8 mouse cellular contexts compared by ENCODE assay signal in the genomic region with DNA sequence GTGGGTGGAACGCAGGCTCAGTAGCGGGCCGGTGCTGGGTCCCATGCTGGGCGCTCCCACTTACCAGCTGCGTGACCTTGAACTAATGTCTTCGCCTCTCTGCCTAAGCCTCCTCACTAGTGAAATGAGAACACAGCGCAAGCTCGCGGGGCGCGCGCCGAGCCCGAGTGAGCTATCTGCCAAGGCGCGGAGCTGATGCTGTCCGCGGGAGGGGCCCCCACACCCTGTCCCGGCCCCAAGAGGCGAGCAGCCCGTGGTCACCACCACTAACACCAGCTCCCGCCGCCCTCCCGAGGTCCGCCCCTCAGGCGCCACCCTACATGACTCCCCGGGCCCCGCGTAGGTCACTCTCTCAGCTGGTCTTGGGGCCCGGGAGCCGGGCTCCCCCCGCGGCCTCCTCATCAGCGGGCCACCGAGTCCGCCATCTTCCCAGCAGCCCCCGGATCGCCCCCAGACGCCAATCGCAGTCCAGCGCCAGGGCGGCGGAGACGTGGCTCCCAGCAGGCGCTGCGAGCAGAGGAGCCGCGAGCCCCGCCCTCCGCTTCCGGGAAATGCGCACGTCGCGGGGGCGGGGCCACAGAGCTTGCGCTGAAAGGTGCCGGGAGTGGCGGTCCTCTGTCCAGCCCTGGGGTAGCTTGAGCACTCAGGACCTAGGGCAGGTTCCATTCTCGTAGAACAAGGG. TPM values are rescaled to one million over a fixed set of nuclear protein-coding genes. Genes with fewer than 3 reads are reported as not detected.
A peak's percentile ranks its signal among the peaks of the same experiment; 100 is the strongest.
DNase-seq lines count a peak whose midpoint lies in the region; ATAC-seq and TF ChIP-seq lines count a peak whose summit lies in the region.

TSS of gene Fastk (minus strand) at position 542 of the 682 bp plus-strand sequence.

- peak within 1 kb of the TSS; percentile 67 for H3K27ac ChIP-seq in MEL (ENCODE audit: control insufficient read depth, low read depth, low read length)
- H3K27ac ChIP-seq in lung, embryonic 14.5 days (ENCODE audit: low read depth) = peak within 1 kb of the TSS; percentile 88

- H3K4me2 ChIP-seq in lung, embryonic 14.5 days = peak within 1 kb of the TSS; percentile 98

- peaks cover 14% of the 10 kb centered on the region for H3K79me2 ChIP-seq in MEL (ENCODE audit: control insufficient read depth, insufficient read depth, low read length, poor library complexity)

- peak; percentile 86 for ATAC-seq in lung, embryonic 14.5 days (ENCODE audit: insufficient read depth)
- peak; percentile 60 for ATAC-seq in neutrophil, adult 5-6 weeks (ENCODE audit: extremely low read depth, insufficient number of reproducible peaks, low FRiP score, poor library complexity, severe bottlenecking)

- H3K9ac ChIP-seq in MEL (ENCODE audit: control insufficient read depth, low read depth, low read length, poor library complexity, severe bottlenecking) = peak within 1 kb of the TSS; percentile 94
- H3K9ac ChIP-seq in lung, embryonic 14.5 days = peak within 1 kb of the TSS; percentile 89

- H3K4me1 ChIP-seq in MEL (ENCODE audit: control insufficient read depth in 1 of 2, insufficient read depth in 2 of 2, low read length in 2 of 2) = peaks cover 6 to 13% of the 10 kb centered on the region in 2 experiments
- H3K4me1 ChIP-seq in lung, embryonic 14.5 days (ENCODE audit: insufficient read depth) = peaks cover 14% of the 10 kb centered on the region; the same call in 1 of the 2 replicates

- TF ChIP-seq EP300 in MEL (IDR thresholded peaks at IDR 0.05; ENCODE audit: low read depth in 1 of 2, low read length in 2 of 2) = no peak

- peaks cover 0 to 17% of the 10 kb centered on the region in 2 experiments; a peak in 3 of 4 replicates for H3K36me3 ChIP-seq in MEL (ENCODE audit: control insufficient read depth in 1 of 2, insufficient read depth in 2 of 2, low read length in 2 of 2)
- H3K36me3 ChIP-seq in lung, embryonic 14.5 days (ENCODE audit: insufficient read depth) = peaks cover 35% of the 10 kb centered on the region

- WGBS in lung, embryonic 14.5 days = 1% methylated on average over 60 of the region's 60 CpGs

- no peak for TF ChIP-seq CTCF in MEL (IDR thresholded peaks at IDR 0.05 in 2 of 3, conservative IDR thresholded peaks at IDR 0.05 in 1 of 3; ENCODE audit: control insufficient read depth in 1 of 3, insufficient read depth in 1 of 3, low read depth in 2 of 3, low read length in 3 of 3, poor library complexity in 1 of 3, severe bottlenecking in 1 of 3)
- TF ChIP-seq CTCF in lung, embryonic 14.5 days (IDR thresholded peaks at IDR 0.05; ENCODE audit: low read depth) = no peak

- TF ChIP-seq POLR2A in MEL (IDR thresholded peaks at IDR 0.05; ENCODE audit: control insufficient read depth in 1 of 2, insufficient read depth in 1 of 2, low read depth in 1 of 2, low read length in 2 of 2, poor library complexity in 1 of 2) = peak; percentile 98 to 99

- no peaks in the 10 kb centered on the region for H3K9me3 ChIP-seq in MEL (replicated peaks; ENCODE audit: insufficient read depth, low read length)
- no peaks in the 10 kb centered on the region for H3K9me3 ChIP-seq in lung, embryonic 14.5 days (ENCODE audit: low read depth, low read length)

- H3K4me3 ChIP-seq in MEL (ENCODE audit: control insufficient read depth in 1 of 2, insufficient read depth in 1 of 2, low read depth in 2 of 2, low read length in 2 of 2) = peak within 1 kb of the TSS; percentile 78 to 93
- peak within 1 kb of the TSS; percentile 86 for H3K4me3 ChIP-seq in lung, embryonic 14.5 days (ENCODE audit: low read depth, low read length)

- no peak for TF ChIP-seq RAD21 in MEL (IDR thresholded peaks at IDR 0.05; ENCODE audit: low read depth, low read length)

- H3K27me3 ChIP-seq in MEL (ENCODE audit: control insufficient read depth in 1 of 2, insufficient read depth in 2 of 2, low read length in 2 of 2) = no peaks in the 10 kb centered on the region
- no peaks in the 10 kb centered on the region for H3K27me3 ChIP-seq in lung, embryonic 14.5 days (ENCODE audit: insufficient read depth, low read length)

- DNase-seq in MEL (ENCODE audit: low read depth, low spot score) = peak; percentile 97
- peak; percentile 92 for DNase-seq in cerebellum, adult 8-10 months
- peak; percentile 84 for DNase-seq in forelimb bud, embryonic 11.5 days (ENCODE audit: low read depth, low spot score)
- peak; percentile 96 for DNase-seq in heart, postnatal 4 days
- DNase-seq in layer of hippocampus, adult 8-10 months (ENCODE audit: low spot score in 2 of 2) = peak; percentile 87 to 94
- peak; percentile 98 for DNase-seq in lung, embryonic 14.5 days
- peak; percentile 93 for DNase-seq in testis, postnatal 14 days (ENCODE audit: low spot score)

TF ChIP-seq in MEL, 35 proteins besides CTCF, POLR2A, EP300 and RAD21:
- no peak for TF ChIP-seq MEF2A (IDR thresholded peaks at IDR 0.05; ENCODE audit: extremely low read depth, insufficient replicate concordance, low read depth, low read length, poor library complexity, severe bottlenecking)
- no peak for TF ChIP-seq UBTF (IDR thresholded peaks at IDR 0.05; ENCODE audit: borderline replicate concordance, insufficient read depth, low read depth, low read length)
- TF ChIP-seq TCF12 (IDR thresholded peaks at IDR 0.05; ENCODE audit: low read depth, low read length) = peak; percentile 87
- TF ChIP-seq ZNF384 (IDR thresholded peaks at IDR 0.05; ENCODE audit: low read depth, low read length) = no peak
- no peak for TF ChIP-seq RCOR1 (IDR thresholded peaks at IDR 0.05; ENCODE audit: low read depth, low read length)
- TF ChIP-seq BHLHE40 (IDR thresholded peaks at IDR 0.05; ENCODE audit: borderline replicate concordance, low read depth, low read length) = no peak
- TF ChIP-seq SIN3A (IDR thresholded peaks at IDR 0.05; ENCODE audit: low read length) = peak; percentile 78; the same call in 1 of the 2 replicates
- TF ChIP-seq MAX (IDR thresholded peaks at IDR 0.05; ENCODE audit: low read length) = no peak; the same call in 1 of the 2 replicates
- TF ChIP-seq POLR2AphosphoS2 (IDR thresholded peaks at IDR 0.05; ENCODE audit: low read length) = peak; percentile 96
- no peak for TF ChIP-seq GABPA (IDR thresholded peaks at IDR 0.05; ENCODE audit: low read depth, low read length)
- no peak for TF ChIP-seq ZKSCAN1 (IDR thresholded peaks at IDR 0.05; ENCODE audit: low read depth, low read length)
- peak; percentile 94 for TF ChIP-seq HCFC1 (IDR thresholded peaks at IDR 0.05; ENCODE audit: low read depth, low read length)
- TF ChIP-seq GATA1 (IDR thresholded peaks at IDR 0.05; ENCODE audit: low read depth, low read length) = no peak
- TF ChIP-seq ETS1 (IDR thresholded peaks at IDR 0.05; ENCODE audit: low read depth, low read length) = no peak
- TF ChIP-seq TBP (IDR thresholded peaks at IDR 0.05; ENCODE audit: low read depth, low read length) = peak; percentile 78
- TF ChIP-seq POLR2AphosphoS5 (IDR thresholded peaks at IDR 0.05; ENCODE audit: borderline replicate concordance, low read depth, low read length) = no peak
- no peak for TF ChIP-seq E2F4 (IDR thresholded peaks at IDR 0.05; ENCODE audit: borderline replicate concordance, low read depth, low read length)
- peak; percentile 86 for TF ChIP-seq ZMIZ1 (IDR thresholded peaks at IDR 0.05; ENCODE audit: low read depth, low read length)
- TF ChIP-seq USF1 (IDR thresholded peaks at IDR 0.05; ENCODE audit: low read depth, low read length) = no peak
- TF ChIP-seq MAFK (IDR thresholded peaks at IDR 0.05; ENCODE audit: borderline replicate concordance, low read depth, low read length) = no peak
- peak; percentile 67 for TF ChIP-seq NRF1 (IDR thresholded peaks at IDR 0.05; ENCODE audit: insufficient read depth, low read depth, low read length, poor library complexity, severe bottlenecking)
- TF ChIP-seq CHD2 (IDR thresholded peaks at IDR 0.05; ENCODE audit: low read length) = no peak
- peak; percentile 92; the same call in 1 of the 2 replicates for TF ChIP-seq MAZ (IDR thresholded peaks at IDR 0.05; ENCODE audit: low read depth, low read length)
- TF ChIP-seq MXI1 (IDR thresholded peaks at IDR 0.05; ENCODE audit: low read depth, low read length) = peak; percentile 67
- TF ChIP-seq NELFE (IDR thresholded peaks at IDR 0.05; ENCODE audit: low read depth, low read length) = peak; percentile 95
- TF ChIP-seq MYC (IDR thresholded peaks at IDR 0.05; ENCODE audit: low read depth, low read length) = 0 out of 2 replicates have a peak, but pooled peaks have one; percentile 47
- peak; percentile 98 for TF ChIP-seq ELF1 (IDR thresholded peaks at IDR 0.05; ENCODE audit: low read depth, low read length)
- no peak for TF ChIP-seq MYB (IDR thresholded peaks at IDR 0.05; ENCODE audit: low read depth, low read length)
- no peak for TF ChIP-seq SMC3 (IDR thresholded peaks at IDR 0.05; ENCODE audit: low read depth, low read length)
- TF ChIP-seq TAL1 (IDR thresholded peaks at IDR 0.05; ENCODE audit: low read length) = no peak
- TF ChIP-seq ZC3H11A (IDR thresholded peaks at IDR 0.05; ENCODE audit: low read depth, low read length) = no peak
- TF ChIP-seq KAT2A (conservative IDR thresholded peaks at IDR 0.05; ENCODE audit: low read depth, low read length) = peak; percentile 66; the same call in 1 of the 2 replicates
- TF ChIP-seq USF2 (IDR thresholded peaks at IDR 0.05; ENCODE audit: borderline replicate concordance in 1 of 2, insufficient read depth in 1 of 2, low read depth in 1 of 2, low read length in 2 of 2) = no peak
- TF ChIP-seq CHD1 (IDR thresholded peaks at IDR 0.05; ENCODE audit: low read depth, low read length) = no peak
- TF ChIP-seq JUND (IDR thresholded peaks at IDR 0.05; ENCODE audit: low read depth, low read length) = no peak
TF ChIP-seq in MEL: peak in this region for 13.

RNA-seq across cellular contexts. Expression of gene Fastk, which starts in this region (rescaled TPM):
- 87.6 and 111 TPM in 2 replicates for total RNA-seq in MEL (2012; rRNA removed)
- polyA plus RNA-seq in MEL (2012; ENCODE audit: insufficient read depth in 1 of 2, insufficient read length in 2 of 2, low read depth in 1 of 2, low replicate concordance in 2 of 2, missing spikeins in 1 of 2) = 100 to 1,000 TPM; 228 to 273 TPM
- 100 to 1,000 TPM; 194 to 206 TPM for total RNA-seq in heart, postnatal 4 days (2021)
- 100 to 1,000 TPM; 131 to 154 (median 134) TPM for total RNA-seq in layer of hippocampus, adult 8-10 months (2022)
- 91.5 and 93.1 TPM in 2 replicates for polyA plus RNA-seq in lung, embryonic 14.5 days (2014; fragmentation: Nextera tagmentation; extraction: Ambion mirVana)
- total RNA-seq in neutrophil, adult 5-6 weeks (2017) = 32.2 and 32.9 TPM in 2 replicates

Comparison
In these comparisons a context has a peak if more than half of its experiments do, and no peak if none do; other contexts are left out.
1. Peak in every context shown above with its lines: DNase-seq, ATAC-seq, H3K4me3 ChIP-seq and H3K27ac ChIP-seq.